Mouse (Mus musculus) cerebral cortex, adult 2 months (tissue): Measurements from ENCODE around the gene Ampd1.

ENCODE experiments used
- WGBS: fragments of 180-500 bp; shearing (Covaris S2); methylation state at CpG from one replicate; pipeline ENCODE4 v1.1.7; 2018; 5-methylcytosine and 5-hydroxymethylcytosine counted together

Gene Ampd1

DNA sequence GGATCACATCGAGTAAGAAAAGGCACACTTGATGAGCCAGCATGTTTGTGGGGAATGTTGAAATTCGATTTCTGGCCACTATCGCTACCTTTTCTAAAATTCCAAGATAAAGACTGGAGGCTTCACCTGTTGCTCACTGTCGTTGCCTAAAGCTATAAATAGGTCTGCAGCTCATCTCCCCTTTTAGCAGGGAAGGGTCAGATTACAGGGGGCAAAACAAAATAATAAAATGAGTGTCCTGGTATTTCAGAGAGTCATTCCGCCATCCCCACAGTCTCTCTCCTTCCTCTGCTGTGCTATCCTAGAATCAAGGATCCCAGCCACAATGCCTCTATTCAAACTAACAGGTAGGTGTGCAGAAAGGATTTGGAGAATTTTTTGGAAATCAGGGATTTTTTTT is at the start of gene Ampd1:
Gene Ampd1, plus strand, starts transcription at position 244 of the 400 bp plus-strand sequence.
- 70% methylated on average over 5 of the region's 5 CpGs for WGBS

DNA sequence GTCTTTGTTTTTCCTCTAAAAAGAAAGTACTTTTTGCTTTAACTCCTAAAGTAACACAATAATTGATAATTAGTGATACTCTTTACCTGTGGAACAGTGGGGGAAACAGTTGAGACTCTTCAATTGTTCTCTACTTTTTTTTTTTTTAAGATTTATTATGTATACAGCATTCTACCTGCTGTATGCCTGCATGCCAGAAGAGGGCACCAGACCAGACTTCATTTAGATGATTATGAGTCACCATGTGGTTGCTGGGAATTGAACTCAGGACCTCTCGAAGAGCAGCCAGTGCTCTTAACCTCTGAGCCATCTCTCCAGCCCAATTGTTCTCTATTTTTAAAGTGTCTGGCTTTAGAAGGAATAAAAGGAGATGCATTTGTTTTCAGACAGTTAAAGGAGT is 47.6 kb upstream of the Ampd1 start:
- 93% methylated on average over 1 of the region's 1 CpGs for WGBS

DNA sequence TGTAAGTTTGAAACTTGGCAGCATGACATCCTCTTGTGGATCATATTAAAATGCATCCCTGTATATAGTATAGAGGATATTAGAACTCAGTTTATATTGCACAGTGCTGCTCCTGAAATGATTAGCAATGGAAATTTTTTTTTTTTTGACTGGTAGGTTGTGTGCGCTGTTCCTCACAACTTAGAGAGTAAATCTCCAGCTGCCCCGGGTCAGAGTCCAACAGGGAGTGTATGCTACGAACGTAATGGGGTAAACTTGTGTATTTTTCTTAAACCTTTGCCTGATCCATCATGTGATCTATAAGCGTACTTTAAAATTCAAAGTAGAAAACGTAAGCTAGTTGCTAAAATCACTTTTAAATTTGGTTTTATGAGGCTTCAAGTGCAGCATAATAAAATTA is 33.5 kb upstream of the Ampd1 start:
- WGBS: 90% methylated on average over 6 of the region's 6 CpGs

DNA sequence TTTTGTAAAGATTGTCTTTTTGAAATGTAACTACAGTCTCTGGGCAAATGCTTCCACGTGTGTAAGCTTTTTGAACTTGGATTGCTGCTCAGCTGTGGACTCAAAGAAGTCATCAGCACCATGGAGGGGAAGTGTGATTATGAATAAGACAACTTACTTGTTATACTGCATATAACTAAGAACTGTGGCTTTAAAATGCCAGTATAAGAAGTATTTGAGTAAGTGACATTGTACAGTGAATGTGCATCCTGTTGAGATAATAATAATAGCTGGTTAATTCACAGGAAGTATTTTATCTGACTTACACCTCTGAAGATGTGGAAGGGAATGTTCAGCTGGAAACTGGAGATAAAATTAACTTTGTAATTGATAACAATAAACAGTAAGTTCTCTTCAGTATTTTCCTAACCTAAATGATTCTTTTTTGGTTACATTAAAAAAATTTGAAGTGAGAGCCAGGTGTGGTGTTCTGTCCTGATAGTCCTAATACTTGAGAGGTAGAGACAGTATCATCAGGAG is 32.9 kb upstream of the Ampd1 start:
- 67% methylated on average over 1 of the region's 1 CpGs for WGBS

DNA sequence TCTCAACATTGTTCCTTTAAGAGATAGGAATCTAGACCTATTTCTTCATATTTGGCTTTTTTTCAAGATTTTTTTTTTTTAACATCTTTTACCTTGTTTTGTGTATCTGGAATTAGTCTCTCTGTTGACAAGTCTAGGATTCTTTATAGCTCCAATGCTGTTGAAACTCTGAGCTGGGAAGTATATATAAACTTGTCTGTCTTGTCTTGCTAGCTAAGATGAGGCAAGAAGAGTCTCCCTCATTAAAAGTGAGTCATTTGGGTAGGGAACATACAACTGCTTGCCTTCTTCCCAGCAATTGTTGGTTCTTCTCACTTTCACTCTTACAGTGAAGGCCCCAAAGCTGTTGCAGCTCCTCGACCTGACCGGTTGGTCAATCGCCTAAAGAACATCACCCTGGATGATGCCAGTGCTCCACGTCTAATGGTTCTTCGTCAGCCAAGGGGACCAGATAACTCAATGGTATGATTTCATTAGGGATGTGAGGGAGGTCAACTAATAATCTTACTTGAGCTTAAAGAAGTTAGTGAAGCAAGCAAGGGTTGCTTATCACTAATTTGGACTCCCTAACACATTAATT is 17.7 kb upstream of the Ampd1 start:
- WGBS: 90% methylated on average over 5 of the region's 5 CpGs

DNA sequence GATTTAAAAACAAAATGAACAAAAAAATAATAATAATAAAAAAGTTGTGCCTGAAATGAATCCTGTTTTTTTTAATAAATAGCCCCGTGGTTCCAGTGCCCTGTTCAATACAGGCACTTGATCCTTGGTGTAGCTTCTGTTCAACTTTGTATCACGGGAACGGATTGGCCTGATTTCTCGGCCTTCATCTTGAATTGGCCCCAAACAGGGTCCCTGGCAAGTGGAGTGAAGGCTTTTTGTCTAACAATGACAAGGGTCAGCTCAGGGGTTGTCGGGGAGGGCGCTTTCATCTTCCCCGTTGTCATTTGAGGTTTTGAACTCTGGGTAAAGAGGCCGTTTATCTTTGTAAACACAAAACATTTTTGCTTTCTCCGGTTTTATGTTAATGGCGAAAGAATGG is 16.1 kb upstream of the Ampd1 start:
- 2% methylated on average over 10 of the region's 10 CpGs for WGBS

DNA sequence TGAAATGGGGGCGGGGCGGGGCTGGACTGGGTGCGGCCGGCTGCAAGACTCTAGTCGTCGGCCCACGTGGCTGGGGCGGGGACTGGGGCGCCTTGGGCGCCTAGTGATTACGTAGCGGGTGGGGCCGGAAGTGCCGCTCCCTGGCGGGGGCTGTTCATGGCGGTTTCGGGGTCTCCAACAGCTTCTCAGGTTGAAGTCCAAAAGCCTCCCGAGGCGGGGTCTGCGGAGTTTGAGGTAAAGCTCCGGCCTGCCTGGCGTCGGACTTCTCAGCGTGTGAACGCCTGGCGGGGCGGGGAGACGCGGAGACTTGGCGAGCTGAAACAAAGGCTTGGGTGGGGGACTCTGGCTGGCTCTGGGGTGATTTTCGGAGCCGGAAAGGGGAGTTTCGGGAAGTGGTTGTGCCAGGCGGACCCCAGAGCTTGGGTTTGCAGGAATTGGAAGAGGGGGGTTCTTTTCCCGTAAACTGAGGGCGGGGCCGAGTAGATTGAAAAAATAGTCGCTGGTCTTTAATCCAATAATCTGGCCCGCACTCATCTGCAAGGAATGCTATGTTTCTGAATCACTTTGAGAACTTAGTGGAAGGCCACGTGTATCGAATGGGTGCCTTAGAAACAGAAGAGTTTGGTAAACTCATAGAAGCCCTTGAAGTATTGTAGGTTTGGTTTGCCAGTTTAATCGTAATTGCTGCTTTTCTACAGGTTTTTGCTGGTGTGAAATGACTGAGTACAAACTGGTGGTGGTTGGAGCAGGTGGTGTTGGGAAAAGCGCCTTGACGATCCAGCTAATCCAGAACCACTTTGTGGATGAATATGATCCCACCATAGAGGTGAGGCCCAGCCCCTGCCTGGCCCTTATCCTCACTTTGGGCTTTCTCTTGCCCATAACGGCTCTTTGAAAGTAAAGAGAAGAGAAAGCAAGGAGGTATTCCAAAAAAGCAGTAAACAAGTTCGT is 15.3 kb upstream of the Ampd1 start, which contains the start of gene Nras:
Gene Nras, plus strand, starts transcription at position 79 of the 951 bp plus-strand sequence.
- 2% methylated on average over 46 of the region's 46 CpGs for whole genome bisulfite sequencing

DNA sequence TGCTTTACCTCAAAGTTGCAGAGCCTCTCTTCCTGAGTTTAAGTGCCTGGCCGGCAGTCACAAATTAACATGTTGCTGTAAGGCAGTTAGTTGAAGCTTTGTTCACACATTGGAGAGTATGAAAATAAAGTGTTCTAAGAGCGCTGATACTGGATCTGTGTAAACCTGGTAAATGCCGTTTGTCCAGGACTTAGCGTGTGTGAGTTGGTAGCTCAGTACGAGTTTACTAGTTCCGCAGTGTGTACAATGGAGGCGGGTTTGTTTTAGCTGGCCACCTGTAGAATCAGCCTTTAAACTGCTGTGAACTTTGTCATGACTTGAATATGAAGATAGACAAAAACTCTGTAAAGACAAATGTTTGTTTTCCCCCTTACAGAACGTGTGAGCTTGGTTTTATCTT is 6.9 kb upstream of the Ampd1 start:
- 85% methylated on average over 8 of the region's 8 CpGs for WGBS

DNA sequence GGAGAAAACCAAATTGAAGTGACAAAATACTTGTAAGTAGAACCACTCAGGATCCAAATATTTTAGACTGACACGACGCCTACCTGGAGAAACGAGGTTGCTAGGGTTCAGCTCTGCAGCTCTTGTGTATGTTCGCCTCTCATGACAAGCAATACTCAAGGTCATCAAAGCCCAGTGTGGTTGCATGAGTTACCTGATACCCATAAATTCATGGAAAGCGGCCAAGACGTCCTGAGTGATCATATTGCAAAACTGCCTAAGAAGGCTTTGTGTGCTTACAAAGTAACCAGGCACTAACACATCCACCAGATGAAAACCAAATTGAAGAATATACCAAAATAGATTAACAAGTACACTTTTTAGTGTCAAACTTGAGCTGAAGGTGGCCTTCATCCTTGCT is 4.8 kb upstream of the Ampd1 start:
- 93% methylated on average over 6 of the region's 6 CpGs for WGBS

DNA sequence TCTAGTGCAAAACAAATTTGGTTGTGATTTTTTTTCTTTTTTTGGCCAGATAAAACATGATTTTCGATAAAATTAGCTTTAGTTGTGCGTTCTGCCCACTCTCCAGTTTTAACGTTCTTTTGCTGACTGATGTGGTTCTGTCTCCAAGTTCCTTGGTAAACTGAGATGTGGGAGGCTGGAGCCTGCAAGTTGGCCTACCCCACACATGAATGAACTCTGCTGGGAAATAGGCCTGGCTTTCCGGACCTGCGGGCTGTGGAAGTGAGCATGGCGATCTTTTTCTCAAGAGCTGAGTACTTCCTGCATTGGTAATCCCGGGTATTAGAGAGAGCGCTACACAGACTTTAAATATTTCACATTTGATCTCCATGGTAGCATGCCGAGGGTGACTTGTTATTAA is 2.1 kb downstream of the Ampd1 start:
- WGBS: 72% methylated on average over 9 of the region's 9 CpGs

DNA sequence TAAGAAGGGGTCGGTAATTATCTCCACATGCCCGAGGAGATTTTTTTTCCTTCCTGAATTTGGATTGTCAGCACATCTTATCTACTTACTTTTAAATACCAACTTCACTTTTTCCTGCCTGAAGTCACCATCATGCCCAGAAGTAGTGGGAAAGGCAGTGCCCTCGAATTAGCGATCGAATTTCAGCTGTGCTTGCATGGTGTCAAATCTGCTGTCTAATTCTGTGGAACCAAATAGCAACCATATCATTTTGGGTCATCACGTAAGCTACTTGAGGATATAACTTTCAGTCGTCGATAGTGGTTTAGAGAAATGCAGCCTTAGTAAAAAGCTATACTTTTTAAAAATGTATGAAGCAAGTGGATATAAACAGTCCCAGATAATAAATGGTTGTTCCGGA is 2.7 kb downstream of the Ampd1 start:
- 90% methylated on average over 9 of the region's 9 CpGs for WGBS

DNA sequence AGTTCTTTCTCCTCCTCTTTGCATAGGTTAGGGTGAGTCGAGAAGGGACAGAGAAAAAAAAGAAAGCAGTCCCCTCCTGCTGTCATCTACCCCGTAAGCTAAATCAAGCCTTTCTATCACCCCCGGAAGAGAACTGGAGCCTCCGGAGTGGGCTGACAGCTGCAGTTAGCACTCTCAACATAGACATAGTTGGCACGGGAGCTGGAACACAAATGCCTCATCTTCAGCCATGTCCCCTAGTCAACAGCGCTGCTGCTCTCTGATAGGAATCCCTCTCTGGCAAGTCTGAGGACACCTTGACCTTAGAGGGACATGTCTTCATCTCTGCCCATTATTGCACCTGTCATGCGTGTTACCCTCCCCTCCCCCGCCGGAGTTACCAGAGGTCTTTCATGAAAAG is 5.5 kb downstream of the Ampd1 start:
- WGBS: 62% methylated on average over 9 of the region's 9 CpGs

DNA sequence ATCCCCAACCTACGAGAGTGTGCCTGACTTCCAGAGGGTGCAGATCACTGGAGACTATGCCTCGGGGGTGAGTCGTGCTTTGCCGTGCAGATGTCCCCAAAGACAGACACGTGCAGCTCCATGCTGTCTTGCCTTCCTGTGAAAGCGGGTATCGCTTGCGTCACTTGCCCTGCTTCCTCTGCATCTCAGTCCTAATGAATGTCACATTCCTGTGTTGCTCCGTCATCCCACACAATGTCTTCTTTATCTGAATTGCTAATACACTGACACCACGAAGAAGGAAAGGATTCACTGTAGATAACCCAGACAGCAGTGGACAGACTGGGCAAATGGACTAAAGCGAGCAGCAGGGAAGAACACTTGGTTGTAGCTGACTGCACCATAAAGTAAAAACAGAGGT is 7.2 kb downstream of the Ampd1 start:
- 50% methylated on average over 11 of the region's 11 CpGs for WGBS

DNA sequence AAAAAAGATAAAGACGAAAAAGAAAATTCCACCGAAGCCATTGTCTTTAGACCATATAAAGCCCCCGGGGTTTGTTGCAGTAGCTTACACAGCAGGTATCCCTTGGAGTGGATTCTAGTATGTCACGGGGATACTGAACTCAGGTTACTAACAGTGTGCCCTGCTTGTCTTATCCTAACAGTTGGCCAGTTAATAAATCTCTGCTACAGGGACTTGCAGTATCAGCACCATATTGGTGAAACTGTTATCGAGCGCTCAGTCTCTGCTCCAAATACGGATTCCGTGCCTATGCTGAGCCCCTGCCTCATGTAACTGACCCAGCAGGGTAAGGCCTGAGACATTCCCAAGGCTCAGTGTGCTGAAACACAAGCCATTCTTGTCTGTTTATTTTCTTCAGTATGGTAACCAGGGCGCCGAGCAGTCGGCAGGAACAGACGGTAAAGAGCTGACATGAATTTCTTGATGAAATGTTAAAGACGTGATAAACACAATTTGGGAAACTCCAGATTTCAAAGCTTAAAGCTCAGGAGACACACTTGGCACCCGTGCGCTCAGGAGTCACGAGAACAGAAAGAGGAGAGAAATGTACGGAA is 8.1 kb downstream of the Ampd1 start:
- 77% methylated on average over 17 of the region's 17 CpGs for WGBS

DNA sequence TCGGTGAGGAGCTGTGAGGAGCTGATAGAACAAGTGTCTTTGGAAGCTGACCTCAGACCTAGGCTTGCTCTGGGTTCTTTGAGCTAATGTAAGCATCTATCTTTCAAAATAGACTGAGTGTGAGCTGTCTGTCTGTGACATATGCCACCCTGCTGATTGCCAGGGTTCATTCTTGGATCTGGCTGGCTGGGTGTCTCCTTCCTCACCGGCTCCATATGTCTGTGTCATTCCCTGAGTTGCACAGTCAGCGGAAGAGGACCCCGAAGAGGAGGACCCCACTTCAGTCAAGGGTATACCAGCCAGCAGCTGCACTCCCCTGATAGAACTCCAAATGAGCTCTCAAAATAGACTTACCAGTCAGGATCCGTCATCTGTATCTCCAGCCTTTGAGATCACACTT is 8.9 kb downstream of the Ampd1 start:
- WGBS: 67% methylated on average over 5 of the region's 5 CpGs

DNA sequence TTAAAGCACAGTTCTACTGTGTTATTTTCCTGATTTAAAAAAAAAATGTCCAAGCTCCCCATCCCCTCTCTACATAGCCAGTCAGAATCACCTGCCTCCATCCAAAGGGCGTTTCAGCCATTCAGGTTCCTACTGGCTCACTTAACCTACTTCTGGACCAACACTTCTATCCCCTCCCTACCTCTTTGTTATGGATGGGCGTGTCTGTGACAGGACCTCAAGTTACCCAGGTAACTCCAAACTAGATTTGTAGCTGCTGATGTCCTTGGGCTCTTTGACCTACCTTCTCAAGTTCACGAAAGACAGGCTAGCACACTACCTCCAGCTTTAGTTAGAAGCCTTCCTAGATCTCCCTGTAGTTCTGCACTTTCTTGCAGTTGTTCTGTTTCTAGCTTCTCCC is 12.2 kb downstream of the Ampd1 start:
- WGBS: 87% methylated on average over 3 of the region's 3 CpGs

DNA sequence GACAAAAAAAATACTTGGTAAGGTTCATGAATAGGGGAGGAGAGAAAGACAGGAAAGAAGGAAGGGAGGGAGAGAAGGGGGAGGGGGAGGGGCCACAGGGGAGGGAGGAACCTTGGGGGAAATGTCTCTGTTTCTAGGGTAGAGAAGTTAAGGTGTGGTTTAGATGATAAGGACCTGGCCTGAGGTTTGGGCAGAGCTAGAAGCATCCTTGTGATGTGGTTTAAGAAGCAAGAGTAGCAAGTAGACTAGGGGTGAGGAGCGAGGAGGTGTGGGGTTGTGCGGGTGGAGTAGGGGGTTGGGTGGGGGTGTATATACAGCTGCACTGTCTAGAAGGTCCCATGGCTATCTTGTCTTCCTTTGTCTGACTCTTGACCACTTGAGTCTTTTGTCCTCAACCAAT is 17.9 kb downstream of the Ampd1 start:
- 100% methylated on average over 2 of the region's 2 CpGs for WGBS

DNA sequence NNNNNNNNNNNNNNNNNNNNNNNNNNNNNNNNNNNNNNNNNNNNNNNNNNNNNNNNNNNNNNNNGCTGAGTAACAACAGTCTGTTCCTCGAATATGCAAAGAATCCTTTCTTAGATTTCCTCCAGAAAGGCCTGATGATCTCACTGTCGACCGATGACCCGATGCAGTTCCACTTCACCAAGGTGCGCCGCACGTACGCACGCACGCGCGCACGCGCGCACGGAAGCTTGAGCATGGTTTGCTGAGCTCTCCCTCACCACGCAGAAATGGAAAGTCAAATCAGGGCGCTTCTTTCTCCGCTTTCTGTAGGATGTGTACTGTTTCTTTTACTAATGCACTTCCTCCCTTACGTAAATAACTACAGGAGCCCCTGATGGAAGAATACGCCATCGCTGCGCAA is 24.8 kb downstream of the Ampd1 start:
- 81% methylated on average over 23 of the region's 23 CpGs for WGBS

DNA sequence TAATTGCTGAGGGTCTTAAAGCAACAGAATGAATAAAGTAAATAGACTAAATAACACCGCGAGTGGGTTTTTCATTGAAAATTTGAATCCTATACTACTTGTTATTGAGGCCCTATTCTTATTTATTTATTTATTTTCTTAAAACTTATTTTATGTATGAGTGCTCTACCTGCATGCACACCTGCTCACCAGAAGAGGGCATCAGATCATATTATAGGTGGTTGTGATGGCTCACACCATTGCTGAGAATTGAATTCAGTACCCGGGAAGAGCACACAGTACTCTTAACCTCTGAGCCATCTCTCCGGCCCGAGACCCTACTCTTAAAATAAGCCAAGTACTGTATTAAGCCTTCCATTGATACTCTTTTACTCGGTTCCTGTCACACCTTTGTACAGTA is 25.9 kb downstream of the Ampd1 start:
- WGBS: 87% methylated on average over 6 of the region's 6 CpGs

DNA sequence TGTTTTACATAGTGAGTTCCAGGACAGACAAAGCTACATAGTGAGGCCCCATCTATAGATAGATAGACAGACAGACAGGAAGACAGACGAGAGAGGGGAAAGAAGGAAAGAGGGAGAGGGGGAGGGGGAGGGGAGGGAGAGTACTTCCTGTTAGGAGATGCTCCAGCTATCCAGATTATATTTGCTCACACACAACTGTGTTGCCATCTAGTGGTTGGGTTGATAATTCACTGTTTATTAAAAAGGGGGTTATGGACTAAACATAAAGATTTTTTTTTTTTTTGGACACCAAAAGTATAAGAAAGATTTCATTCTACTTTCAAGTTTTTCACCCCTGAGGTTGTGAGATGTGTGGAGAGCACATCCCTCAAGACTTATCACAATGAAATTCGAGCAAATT is 26.9 kb downstream of the Ampd1 start:
- 56% methylated on average over 2 of the region's 2 CpGs for WGBS

DNA sequence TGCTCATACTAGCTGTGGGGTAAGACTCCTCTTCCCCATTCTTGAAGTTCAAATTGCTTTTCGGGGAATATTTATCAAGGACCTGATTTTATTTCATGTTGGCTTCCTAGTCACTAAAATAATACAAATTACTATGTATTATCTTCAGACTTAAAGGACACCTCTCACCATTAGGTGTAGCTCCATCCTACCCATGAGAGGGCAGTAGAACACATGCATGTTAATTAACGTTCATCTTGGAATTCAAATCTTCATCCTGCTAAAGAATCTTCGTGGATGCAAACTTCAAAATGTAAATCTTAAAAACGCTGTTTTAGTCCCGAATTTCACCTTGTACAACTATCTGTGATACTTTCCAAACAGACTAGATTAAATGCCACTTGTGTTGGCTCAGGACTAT is 27.4 kb downstream of the Ampd1 start:
- 44% methylated on average over 5 of the region's 5 CpGs for WGBS

DNA sequence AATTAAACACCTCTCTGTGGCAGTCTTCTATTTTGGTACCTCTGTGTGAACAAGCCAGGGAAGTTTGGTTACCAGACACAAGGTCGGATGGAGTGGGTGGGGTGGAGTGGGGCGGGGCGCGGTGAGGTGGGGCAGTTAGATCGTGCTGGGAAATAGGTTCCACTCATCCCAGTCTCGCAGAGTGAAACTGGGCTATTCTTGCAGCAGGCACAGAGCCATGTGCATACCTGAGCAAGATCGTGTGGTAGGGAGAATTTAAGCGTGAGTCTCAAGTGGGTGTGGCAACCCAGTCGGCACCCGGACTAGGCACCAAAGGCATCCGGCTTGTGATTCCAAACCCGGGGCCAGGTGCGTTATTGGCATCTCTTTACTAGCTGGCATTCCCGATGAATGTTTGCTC is 28.1 kb downstream of the Ampd1 start:
- WGBS: under 1% methylated on average over 14 of the region's 14 CpGs
